In genomic region chr2:127735512-127736145, GRCm38 (mm10) we compare ENCODE assay signal across 29 mouse cellular contexts. TPM values are rescaled to one million over a fixed set of nuclear protein-coding genes. Genes with fewer than 3 reads are reported as not detected.
DNase-seq lines count a peak whose midpoint lies in the region; ATAC-seq lines count a peak whose summit lies in the region.
"Had no signal": no experiment of that assay in that cellular context is flagged by ENCODE, and none has a peak within 500 bp of the region (broad histone marks: within the 10 kb centered on the region; RNA-seq: fewer than 3 reads in every experiment).

No protein-coding gene starts in this region.

- no peak overlapping the region for H3K9ac ChIP-seq in kidney, embryonic 15.5 days
- H3K9ac ChIP-seq: embryonic facial prominence, embryonic 12.5 days; hindbrain, embryonic 15.5 days; limb, embryonic 13.5 days; liver, embryonic 13.5 days; midbrain, embryonic 13.5 days; neural tube, embryonic 13.5 days had no signal

- H3K27me3 ChIP-seq in kidney, embryonic 15.5 days = no peaks in the 10 kb centered on the region
- H3K27me3 ChIP-seq: embryonic facial prominence, embryonic 12.5 days; hindbrain, embryonic 15.5 days had no signal

- H3K4me1 ChIP-seq in kidney, embryonic 15.5 days = peaks cover 6% of the 10 kb centered on the region; the same call in 1 of the 2 replicates
- H3K4me1 ChIP-seq: embryonic facial prominence, embryonic 12.5 days; hindbrain, embryonic 15.5 days; liver, embryonic 13.5 days; midbrain, embryonic 13.5 days; neural tube, embryonic 13.5 days had no signal

- ATAC-seq in kidney, embryonic 15.5 days (replicated peaks; ENCODE audit: low FRiP score) = no peak
- ATAC-seq: forebrain, embryonic 14.5 days; inflammation-experienced regulatory T-cells, adult 6 months; midbrain, embryonic 13.5 days had no signal

- peak; percentile 74 for DNase-seq in heart, adult 11 months
- DNase-seq in heart, adult 8-10 months (ENCODE audit: low spot score) = no peak
- DNase-seq in kidney, adult 11 months = peak; percentile 17
- peak; percentile 36 for DNase-seq in kidney, postnatal 10 days
- DNase-seq in kidney, postnatal 4 days = no peak
- peak; percentile 47 to 60 for DNase-seq in kidney, postnatal 25 days
- no peak for DNase-seq in urinary bladder, postnatal 14 days (ENCODE audit: low spot score)
- DNase-seq: adrenal gland, adult 8-10 months; cerebellum, adult 9-10 months; embryo, embryonic 11 days; gastrocnemius, postnatal 14 days; liver, embryonic 13.5 days; lung, adult 18-20 months; lung, postnatal 10 days; thymus, adult 18-20 months; thymus, postnatal 25 days had no signal

- WGBS in kidney, embryonic 15.5 days = 60% methylated on average over 9 of the region's 9 CpGs

- no peak overlapping the region for H3K4me2 ChIP-seq in kidney, embryonic 15.5 days
- H3K4me2 ChIP-seq: embryonic facial prominence, embryonic 12.5 days; hindbrain, embryonic 15.5 days; limb, embryonic 13.5 days; liver, embryonic 13.5 days; midbrain, embryonic 13.5 days; neural tube, embryonic 13.5 days had no signal

- H3K4me3 ChIP-seq in kidney, embryonic 15.5 days (replicated peaks) = no peak overlapping the region
- H3K4me3 ChIP-seq: embryonic facial prominence, embryonic 12.5 days; hindbrain, embryonic 10.5 days; hindbrain, embryonic 15.5 days; limb, embryonic 13.5 days; liver, embryonic 13.5 days; midbrain, embryonic 13.5 days; neural tube, embryonic 13.5 days had no signal

- no peak overlapping the region for H3K27ac ChIP-seq in kidney, embryonic 15.5 days
- H3K27ac ChIP-seq: embryonic facial prominence, embryonic 12.5 days; hindbrain, embryonic 10.5 days; hindbrain, embryonic 15.5 days; limb, embryonic 13.5 days; liver, embryonic 13.5 days; macrophage; midbrain, embryonic 13.5 days; neural tube, embryonic 13.5 days had no signal

- H3K9me3 ChIP-seq in kidney, embryonic 15.5 days (replicated peaks) = no peaks in the 10 kb centered on the region
- H3K9me3 ChIP-seq: embryonic facial prominence, embryonic 12.5 days; G1E; hindbrain, embryonic 10.5 days; hindbrain, embryonic 15.5 days; limb, embryonic 13.5 days; liver, embryonic 13.5 days; midbrain, embryonic 13.5 days; neural tube, embryonic 13.5 days had no signal

- H3K36me3 ChIP-seq in kidney, embryonic 15.5 days = 0 out of 2 replicates have a peak, but pooled peaks cover under 1% of the 10 kb centered on the region
- H3K36me3 ChIP-seq: embryonic facial prominence, embryonic 12.5 days; G1E; hindbrain, embryonic 15.5 days; limb, embryonic 13.5 days; liver, embryonic 13.5 days; neural tube, embryonic 13.5 days had no signal

RNA-seq across cellular contexts. Expression of gene Mall, which starts 5.9 kb away (rescaled TPM):
- 1 to 10 TPM; 3.4 to 8.7 (median 6.4) TPM for total RNA-seq in heart, adult 8-10 months (2022)
- 3.0 and 3.4 TPM in 2 replicates for polyA plus RNA-seq in kidney, embryonic 15.5 days (2015; fragmentation: Nextera tagmentation; extraction: Ambion mirVana)
- total RNA-seq: G1E; granulocyte monocyte progenitor cell, adult 5-6 weeks; megakaryocyte-erythroid progenitor cell, adult 5-6 weeks had no signal
- polyA plus RNA-seq: G1E; inflammation-experienced regulatory T-cells, adult 6 months; macrophage had no signal

RNA-seq across cellular contexts. Expression of gene Nphp1, which starts 53.1 kb away (rescaled TPM):
- 10 to 100 TPM in 1 of 4 experiments, 1 to 10 TPM in 3; 7.2 to 10.0 (median 8.9) TPM for total RNA-seq in heart, adult 8-10 months (2022)
- 35.4 and 38.6 TPM in 2 replicates for polyA plus RNA-seq in kidney, embryonic 15.5 days (2015; fragmentation: Nextera tagmentation; extraction: Ambion mirVana)

RNA-seq across cellular contexts. Expression of gene Mtln, which starts 56.7 kb away (rescaled TPM):
- 10 to 100 TPM; 56.0 to 63.9 (median 62.7) TPM for total RNA-seq in heart, adult 8-10 months (2022)
- 35.9 and 38.2 TPM in 2 replicates for polyA plus RNA-seq in kidney, embryonic 15.5 days (2015; fragmentation: Nextera tagmentation; extraction: Ambion mirVana)

Comparison
In these comparisons a context has a peak if more than half of its experiments do, and no peak if none do; other contexts are left out.
1. DNase-seq: peak in heart, adult 11 months (single experiment), kidney, adult 11 months (single experiment), kidney, postnatal 10 days (single experiment) and kidney, postnatal 25 days (2 of 2); none in heart, adult 8-10 months (single experiment), kidney, postnatal 4 days (0 of 2) and urinary bladder, postnatal 14 days (single experiment).